Mouse (Mus musculus): Measurements from ENCODE around the gene Chd5.
A peak's percentile ranks its signal among the peaks of the same experiment; 100 is the strongest.

Gene Chd5

GRCm38 (mm10) chr4:152318517-152319234 is 19.8 kb upstream of the Chd5 start, which contains the start of gene Rnf207:
Gene Rnf207 (minus strand): TSS chr4:152318993.
- peak; percentile 32 to 69 for DNase-seq

- no peak for DNase-seq
These were observed 17.0 kb upstream of the Chd5 start for GRCm38 (mm10) chr4:152321464-152321863.

- DNase-seq = no peak
These were observed 13.5 kb upstream of the Chd5 start for GRCm38 (mm10) chr4:152324641-152325562.

DNA sequence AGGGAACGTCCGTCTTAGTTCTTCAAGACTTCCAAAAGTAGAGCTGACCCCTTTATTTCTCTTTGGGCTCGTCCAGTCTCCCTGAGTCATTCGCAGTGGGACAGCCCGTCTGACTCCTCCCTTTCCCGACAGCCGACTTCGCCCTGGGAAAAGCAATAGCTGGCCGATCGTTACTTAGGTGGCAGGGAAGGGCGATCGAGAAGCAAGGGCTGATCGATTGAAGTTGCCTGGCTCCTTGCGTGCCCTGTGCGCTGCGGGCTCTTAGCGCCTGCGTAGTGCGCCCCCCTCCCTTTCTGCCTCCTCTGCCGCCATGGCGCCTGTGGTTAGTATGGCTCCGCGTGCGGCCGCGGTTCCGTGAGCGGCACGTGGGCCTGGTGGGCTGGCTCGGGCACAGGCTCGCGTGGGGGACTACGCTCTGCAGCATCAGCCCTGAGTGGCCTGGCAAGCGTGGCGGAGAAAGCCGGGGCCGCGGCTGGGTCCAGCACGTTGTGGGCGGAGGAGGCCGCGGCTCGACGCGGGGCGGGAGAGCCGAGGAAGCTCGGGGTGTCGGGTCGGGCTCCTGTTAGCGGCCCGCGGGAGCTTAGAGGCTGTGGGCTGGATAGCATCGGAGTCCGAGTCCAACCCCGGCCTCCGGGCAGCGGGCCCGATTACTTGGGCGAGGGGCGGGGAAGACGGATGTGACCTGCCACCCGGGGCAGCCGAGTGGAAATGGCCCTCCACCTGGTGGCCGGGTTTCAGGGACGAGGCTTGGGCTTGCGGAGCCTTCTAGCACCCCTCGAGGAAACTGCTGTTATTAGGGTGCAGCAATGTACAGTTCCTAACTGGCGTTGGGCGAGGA is 12.7 kb upstream of the Chd5 start, which contains the start of gene Rpl22:
Gene Rpl22 (plus strand): TSS at position 169 of the 838 bp plus-strand sequence.
- DNase-seq = peak; percentile 85 to 87

DNA sequence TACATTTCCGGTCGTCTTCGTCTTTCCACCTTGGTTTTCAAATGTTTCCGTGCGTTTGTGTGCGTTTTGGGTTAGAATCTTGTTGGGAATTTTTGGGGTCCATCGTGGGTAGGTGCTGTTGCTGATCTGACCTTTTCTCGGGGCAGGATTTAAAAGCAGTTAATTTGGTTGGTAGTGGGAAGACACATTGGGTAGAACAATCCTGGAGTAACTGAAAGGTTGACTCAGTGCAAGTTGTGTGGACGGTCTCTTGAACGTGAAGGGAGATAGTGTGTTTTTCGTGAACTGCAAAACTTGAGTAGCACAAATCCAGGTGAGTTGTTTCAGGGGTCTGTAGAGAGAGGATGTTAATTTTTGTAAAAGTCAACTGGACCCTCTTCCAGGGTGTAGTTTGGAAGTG is 11.9 kb upstream of the Chd5 start:
- no peak for DNase-seq

GRCm38 (mm10) chr4:152328691-152329090 is 9.8 kb upstream of the Chd5 start:
- DNase-seq = peak in 1 of 2 experiments; percentile 51

DNA sequence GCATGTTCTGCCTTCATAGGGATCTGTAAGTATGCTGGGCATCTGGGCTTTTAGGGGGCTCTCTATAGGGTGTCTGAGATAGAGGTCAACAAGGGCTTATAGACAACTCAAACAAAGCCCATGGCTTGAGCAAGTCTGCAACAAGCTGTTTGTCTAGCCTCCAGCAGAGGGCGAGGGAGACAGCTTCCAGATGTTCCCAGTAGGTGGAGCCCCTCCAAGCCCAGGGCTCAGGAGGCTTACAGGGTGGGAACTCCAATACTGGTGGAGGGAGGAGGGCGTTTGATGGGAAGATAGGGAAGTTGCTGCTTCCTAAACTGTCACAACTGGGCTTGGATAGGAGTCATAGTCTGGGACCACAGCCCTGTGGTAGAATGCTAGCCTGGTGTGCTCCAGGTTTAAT is 5.5 kb upstream of the Chd5 start:
- peak; percentile 34 to 59 for DNase-seq

GRCm38 (mm10) chr4:152333587-152333986 is 4.9 kb upstream of the Chd5 start:
- no peak for DNase-seq

DNA sequence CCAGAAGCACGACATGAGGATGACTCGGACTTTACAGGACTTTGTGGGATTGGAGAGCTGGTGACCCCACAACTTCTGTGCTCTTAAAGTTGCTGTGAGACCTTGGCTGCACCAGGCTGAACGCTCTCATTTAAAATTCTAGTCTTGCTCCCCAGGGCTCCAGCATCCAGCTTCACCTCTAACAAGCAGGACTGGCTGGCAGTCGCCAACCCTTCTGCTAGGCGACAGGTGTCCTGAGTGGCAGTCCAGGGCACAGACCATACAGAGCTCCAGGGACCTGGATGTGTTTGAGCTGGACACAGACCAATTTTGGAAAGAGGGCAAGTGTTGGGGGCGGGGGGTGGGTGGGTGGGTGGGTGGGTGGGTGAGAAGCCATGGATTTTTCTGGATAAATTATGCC is 679 bp upstream of the Chd5 start:
- DNase-seq = no peak

- no peak for DNase-seq
These were observed 891 bp downstream of the Chd5 start for GRCm38 (mm10) chr4:152339293-152339790.

DNA sequence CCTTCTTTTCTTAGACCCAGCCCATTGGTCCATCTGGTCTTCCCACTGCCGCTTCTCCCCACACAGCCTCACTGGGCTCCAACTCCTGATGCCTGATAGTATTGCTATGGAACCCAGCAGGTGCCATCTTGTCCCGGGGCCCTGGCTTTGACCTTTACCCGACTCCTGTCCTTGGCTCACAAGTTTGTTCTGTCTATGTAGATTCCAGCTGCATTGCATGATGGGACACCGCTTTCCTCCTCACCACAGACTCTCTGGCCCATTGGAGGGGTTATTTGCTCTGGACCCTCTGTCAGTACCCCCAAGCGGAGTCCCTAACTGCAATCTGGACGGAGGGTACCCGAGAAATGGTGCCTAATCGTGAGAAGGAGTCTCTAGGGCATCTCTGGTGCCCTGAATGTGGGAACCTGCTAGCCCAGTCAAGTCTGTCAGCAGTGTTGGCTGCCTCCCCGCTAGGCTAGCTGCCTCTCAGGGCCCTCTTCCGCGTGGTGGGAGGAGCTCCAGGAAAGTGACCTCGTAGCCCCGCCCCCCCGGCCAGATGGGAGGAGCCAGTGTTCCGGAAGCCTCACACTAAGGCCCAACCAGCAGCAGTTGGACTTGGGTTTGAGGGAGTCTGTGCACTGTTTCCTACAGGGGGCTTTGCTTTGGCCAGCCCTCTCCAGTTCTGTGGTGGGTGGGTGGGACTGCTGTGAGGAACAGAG is 2.3 kb downstream of the Chd5 start:
- DNase-seq = no peak

- DNase-seq = no peak
These were observed 4.8 kb downstream of the Chd5 start for GRCm38 (mm10) chr4:152343296-152343695.

GRCm38 (mm10) chr4:152344651-152345050 is 6.2 kb downstream of the Chd5 start:
- no peak for DNase-seq

DNA sequence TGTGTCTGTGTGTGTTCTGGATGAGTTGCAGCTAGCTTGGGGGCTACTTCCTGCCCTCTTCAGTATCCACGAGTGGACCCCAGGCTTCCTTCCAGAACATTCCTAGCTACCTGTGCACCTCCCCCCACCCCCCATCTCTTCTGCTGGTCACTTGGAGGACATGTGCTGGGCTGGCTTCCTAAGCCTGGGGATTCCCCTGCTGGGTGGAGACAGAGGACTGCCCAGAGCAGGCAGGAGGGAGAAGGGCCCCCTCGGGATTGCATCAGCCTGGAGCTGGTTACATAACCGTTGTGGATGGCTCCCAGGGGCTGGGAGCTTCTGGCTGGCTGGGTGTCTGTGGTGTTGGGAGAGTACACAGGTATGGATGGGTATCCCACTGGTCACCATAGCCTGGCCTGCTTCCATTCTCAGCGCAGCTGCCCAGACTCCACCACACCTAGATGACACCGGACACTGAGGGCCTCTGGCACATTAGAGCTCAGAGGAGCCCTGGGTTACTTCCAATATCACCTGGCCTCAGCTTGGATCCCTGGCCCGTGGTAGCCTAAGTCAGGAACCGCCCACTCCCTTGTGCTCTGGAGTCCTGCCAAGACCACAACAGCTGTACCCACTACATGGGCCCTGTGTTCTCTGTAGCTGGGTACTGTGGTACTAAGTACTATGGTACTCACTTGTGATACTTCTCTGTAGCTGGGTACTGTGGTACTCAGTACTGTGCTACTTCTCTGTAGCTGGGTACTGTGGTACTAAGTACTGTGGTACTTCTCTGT is 6.9 kb downstream of the Chd5 start:
- no peak for DNase-seq

DNA sequence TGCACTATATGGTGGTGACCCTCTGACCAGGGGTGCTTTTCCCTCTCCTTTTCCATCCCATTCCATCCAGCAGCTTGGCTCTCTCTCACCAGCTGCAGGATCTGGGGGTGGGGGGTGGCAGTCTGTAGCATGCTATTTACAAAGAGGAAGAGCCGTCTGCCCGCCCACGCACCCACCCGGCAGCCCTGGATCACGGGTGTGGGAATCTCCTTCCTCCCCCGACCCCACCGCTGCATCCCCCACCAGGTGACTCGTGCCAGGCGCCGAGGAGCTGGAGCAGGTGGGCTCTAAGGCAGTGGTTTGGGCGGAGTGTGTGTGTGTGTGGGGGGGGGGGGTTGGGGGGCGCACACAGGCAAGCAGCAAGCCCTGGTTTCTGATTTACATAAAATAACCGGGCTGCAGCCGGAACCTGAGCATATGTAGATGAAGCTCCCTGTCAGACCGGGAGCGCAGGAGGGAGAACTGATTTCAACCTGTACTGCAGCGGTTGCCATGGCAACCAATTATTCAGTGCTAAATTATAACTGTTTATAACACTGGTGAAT is 11.5 kb downstream of the Chd5 start:
- DNase-seq = no peak

- no peak for DNase-seq
These were observed 12.4 kb downstream of the Chd5 start for GRCm38 (mm10) chr4:152350722-152351421.

- DNase-seq = no peak
These were observed 13.2 kb downstream of the Chd5 start for GRCm38 (mm10) chr4:152351422-152352305.

- DNase-seq = no peak
These were observed 15.6 kb downstream of the Chd5 start for GRCm38 (mm10) chr4:152353886-152354637.
